Mouse (Mus musculus): ENCODE measurements at regions not wholly inside any gene's neighbourhood (a gene's known extent, or its start where the extent isn't known, plus 50 kb on each side); places are given as distances from the start of the nearest gene placed in this dataset.

- DNase-seq (ENCODE audit: low read depth, low spot score), result no peak
These were observed 210.9 kb downstream of the Opa1 start for GRCm38 (mm10) chr16:29790064-29790463.

GRCm38 (mm10) chr16:29799250-29799649, 220.1 kb downstream of the Opa1 start:
- DNase-seq (ENCODE audit: low read depth, low spot score), result no peak

GRCm38 (mm10) chr16:29799893-29800292, 220.8 kb downstream of the Opa1 start:
- DNase-seq (ENCODE audit: low read depth, low spot score), result no peak

GRCm38 (mm10) chr16:29800457-29800856, 221.3 kb downstream of the Opa1 start:
- DNase-seq (ENCODE audit: low read depth, low spot score), result peak; percentile 86

GRCm38 (mm10) chr16:29802085-29802484, 223.0 kb downstream of the Opa1 start:
- DNase-seq (ENCODE audit: low read depth, low spot score), result no peak

- DNase-seq (ENCODE audit: low read depth, low spot score), result no peak
These were observed 223.5 kb downstream of the Opa1 start for GRCm38 (mm10) chr16:29802603-29803002.

- no peak for DNase-seq (ENCODE audit: low read depth, low spot score)
These were observed 228.7 kb downstream of the Opa1 start for GRCm38 (mm10) chr16:29807859-29808258.

- no peak for DNase-seq (ENCODE audit: low read depth, low spot score)
These were observed 229.7 kb downstream of the Opa1 start for GRCm38 (mm10) chr16:29808851-29809250.

GRCm38 (mm10) chr16:29813411-29814038, 234.4 kb downstream of the Opa1 start:
- DNase-seq (ENCODE audit: low read depth, low spot score), result peak; percentile 42

GRCm38 (mm10) chr16:29814039-29814438, 234.9 kb downstream of the Opa1 start:
- peak; percentile 92 for DNase-seq (ENCODE audit: low read depth, low spot score)

GRCm38 (mm10) chr16:29814655-29815054, 235.5 kb downstream of the Opa1 start:
- DNase-seq (ENCODE audit: low read depth, low spot score), result no peak

GRCm38 (mm10) chr16:29815200-29815599, 236.1 kb downstream of the Opa1 start:
- no peak for DNase-seq (ENCODE audit: low read depth, low spot score)

- DNase-seq (ENCODE audit: low read depth, low spot score), result no peak
These were observed 236.7 kb downstream of the Opa1 start for GRCm38 (mm10) chr16:29815632-29816337.

GRCm38 (mm10) chr16:29816681-29817369, 237.7 kb downstream of the Opa1 start:
- no peak for DNase-seq (ENCODE audit: low read depth, low spot score)

- DNase-seq (ENCODE audit: low read depth, low spot score), result peak; percentile 28
These were observed 239.8 kb downstream of the Opa1 start for GRCm38 (mm10) chr16:29818807-29819440.

GRCm38 (mm10) chr16:29820704-29821103, 241.6 kb downstream of the Opa1 start:
- no peak for DNase-seq (ENCODE audit: low read depth, low spot score)

GRCm38 (mm10) chr16:29822110-29822509, 242.1 kb upstream of the Hes1 start:
- no peak for DNase-seq (ENCODE audit: low read depth, low spot score)

- DNase-seq (ENCODE audit: low read depth, low spot score), result peak; percentile 95
These were observed 241.3 kb upstream of the Hes1 start for GRCm38 (mm10) chr16:29822843-29823401.

- no peak for DNase-seq (ENCODE audit: low read depth, low spot score)
These were observed 237.3 kb upstream of the Hes1 start for GRCm38 (mm10) chr16:29826927-29827326.

- peak; percentile 46 for DNase-seq (ENCODE audit: low read depth, low spot score)
These were observed 236.4 kb upstream of the Hes1 start for GRCm38 (mm10) chr16:29827776-29828175.

- no peak for DNase-seq (ENCODE audit: low read depth, low spot score)
These were observed 234.7 kb upstream of the Hes1 start for GRCm38 (mm10) chr16:29829457-29829856.

GRCm38 (mm10) chr16:29830101-29830500, 234.1 kb upstream of the Hes1 start:
- DNase-seq (ENCODE audit: low read depth, low spot score), result no peak
